Mouse (Mus musculus): ENCODE measurements around the gene Gm20888.
"Not testable (repeated sequence)": the region's sequence is repeated elsewhere in the genome, so short reads cannot be mapped to it uniquely, and the experiment has no call there.

Gene Gm20888

GRCm38 (mm10) chrY:70441582-70441981 lies at the start of gene Gm20888:
Gene Gm20888 (plus strand): TSS chrY:70441882.
- not testable (repeated sequence) for DNase-seq

All from thymus, postnatal 36 days (tissue).